Mouse (Mus musculus): ENCODE measurements around the gene Ptpn4. TPM values are rescaled to one million over a fixed set of nuclear protein-coding genes. Genes with fewer than 3 reads are reported as not detected.
A peak's percentile ranks its signal among the peaks of the same experiment; 100 is the strongest.

Ptpn4 gene
- total RNA-seq (2014; rRNA removed) (40.1 and 41.4 TPM in 2 replicates), polyA plus RNA-seq (2015; fragmentation: Nextera tagmentation; extraction: Ambion mirVana) (2.6 and 6.2 TPM in 2 replicates)

DNA sequence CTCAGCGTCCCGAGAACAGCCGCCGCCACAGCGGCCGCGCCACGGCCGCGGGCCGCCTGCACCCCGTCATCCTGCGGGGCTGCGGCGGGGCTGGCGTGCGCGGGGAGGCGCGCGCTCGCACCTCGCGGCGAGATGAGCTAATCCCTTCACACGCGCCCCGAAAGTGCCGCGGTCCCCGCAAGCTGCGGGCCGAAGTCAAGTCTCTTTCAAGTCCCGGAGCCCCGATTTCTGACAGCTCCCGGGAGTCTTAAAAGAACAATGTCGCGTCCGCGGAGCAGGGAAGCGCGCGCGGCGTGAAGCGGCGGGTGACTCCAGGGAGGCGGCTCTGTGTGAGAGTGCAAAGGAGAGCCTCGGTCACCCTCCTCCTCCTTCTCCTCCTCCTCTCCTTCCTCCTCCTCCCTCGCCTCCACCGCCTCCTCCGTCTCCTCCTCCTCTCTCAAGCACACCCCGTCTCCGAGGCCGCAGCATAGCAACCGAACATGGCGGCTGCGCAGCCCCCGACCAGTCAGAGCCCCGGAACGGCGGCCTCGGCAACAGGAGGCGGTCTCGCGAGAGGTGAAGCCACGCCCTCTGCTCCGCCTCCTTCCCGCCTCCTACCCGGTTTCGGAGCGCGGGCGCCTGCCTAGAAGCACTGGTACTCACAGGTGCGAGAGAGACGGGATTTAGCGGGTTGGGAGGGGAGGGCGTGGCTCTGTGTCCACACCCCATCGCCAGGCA, at the start of gene Ptpn4:
Gene Ptpn4, minus strand, starts transcription at position 579 of the 717 bp plus-strand sequence.
- ATAC-seq (peak; percentile 99), DNase-seq (peak; percentile 99)
- Histone ChIP-seq H3K27me3 (ENCODE audit: insufficient read depth, low read length) (no peaks in the 10 kb centered on the region), H3K9ac (peak within 1 kb of the TSS; percentile 85), H3K36me3 (ENCODE audit: insufficient read depth) (no peaks in the 10 kb centered on the region), H3K4me2 (ENCODE audit: low read depth) (peak within 1 kb of the TSS; percentile 53), H3K9me3 (ENCODE audit: low read length) (no peaks in the 10 kb centered on the region), H3K27ac (ENCODE audit: low read depth, low read length) (peak within 1 kb of the TSS; percentile 96), H3K4me1 (ENCODE audit: insufficient read depth) (peaks cover 10% of the 10 kb centered on the region; the same call in 1 of the 2 replicates), H3K4me3 (ENCODE audit: low read depth, low read length) (peak within 1 kb of the TSS; percentile 89)
- TF ChIP-seq CTCF (IDR thresholded peaks at IDR 0.05; ENCODE audit: low read depth), result no peak; the same call in 1 of the 2 replicates
- WGBS, result 3% methylated on average over 78 of the region's 79 CpGs

DNA sequence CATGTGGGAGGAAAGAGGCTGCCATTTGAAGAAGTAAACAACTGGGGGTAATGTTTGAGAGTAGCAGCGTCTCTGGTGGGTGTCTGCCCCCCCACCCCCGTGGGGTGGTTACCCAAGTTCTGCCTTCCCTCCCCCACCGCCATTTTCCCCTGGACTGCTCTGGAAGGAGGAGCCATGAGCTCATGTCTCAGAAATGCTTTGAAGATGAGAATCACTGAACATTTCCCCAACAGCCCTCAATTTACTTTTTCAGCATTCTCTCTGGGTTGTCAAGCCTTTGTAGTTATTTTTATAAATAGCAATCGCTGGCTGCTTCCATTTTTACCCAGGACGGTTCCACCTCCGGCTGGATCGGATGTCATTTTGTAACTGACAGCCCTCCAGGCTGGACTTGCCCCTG, 48.9 kb upstream of the Ptpn4 start:
- Histone ChIP-seq H3K27me3 (ENCODE audit: insufficient read depth, low read length) (no peaks in the 10 kb centered on the region), H3K36me3 (ENCODE audit: insufficient read depth) (no peaks in the 10 kb centered on the region), H3K27ac (ENCODE audit: low read depth, low read length) (no peak overlapping the region), H3K9me3 (ENCODE audit: low read length) (no peaks in the 10 kb centered on the region), H3K4me3 (ENCODE audit: low read depth, low read length) (no peak overlapping the region), H3K4me2 (ENCODE audit: low read depth) (no peak overlapping the region), H3K9ac (no peak overlapping the region), H3K4me1 (ENCODE audit: insufficient read depth) (peaks cover 6% of the 10 kb centered on the region; the same call in 1 of the 2 replicates)
- WGBS, result 41% methylated on average over 7 of the region's 7 CpGs
- ATAC-seq (no peak), DNase-seq (no peak)
- TF ChIP-seq CTCF (IDR thresholded peaks at IDR 0.05; ENCODE audit: low read depth), result no peak

DNA sequence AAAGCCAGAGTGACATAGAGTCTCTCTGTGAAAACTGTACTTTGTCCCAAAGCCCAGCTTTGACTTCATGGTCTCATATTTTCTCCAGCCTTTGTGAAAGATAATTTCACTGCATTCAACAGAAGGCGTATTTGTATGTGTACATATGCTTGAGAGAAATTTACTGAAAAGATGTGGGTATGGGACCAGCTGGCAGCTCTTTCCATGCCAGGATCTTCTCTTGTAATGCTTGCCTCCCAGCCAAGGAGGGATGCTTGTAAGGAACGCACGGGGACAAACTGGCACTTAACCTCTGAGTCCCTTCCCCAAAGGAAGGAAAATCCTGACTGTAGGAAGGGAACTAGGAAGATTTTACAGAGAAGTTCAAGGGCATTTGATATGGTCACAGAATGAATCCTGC, 46.9 kb upstream of the Ptpn4 start:
- DNase-seq (peak; percentile 88), ATAC-seq (peak; percentile 87)

DNA sequence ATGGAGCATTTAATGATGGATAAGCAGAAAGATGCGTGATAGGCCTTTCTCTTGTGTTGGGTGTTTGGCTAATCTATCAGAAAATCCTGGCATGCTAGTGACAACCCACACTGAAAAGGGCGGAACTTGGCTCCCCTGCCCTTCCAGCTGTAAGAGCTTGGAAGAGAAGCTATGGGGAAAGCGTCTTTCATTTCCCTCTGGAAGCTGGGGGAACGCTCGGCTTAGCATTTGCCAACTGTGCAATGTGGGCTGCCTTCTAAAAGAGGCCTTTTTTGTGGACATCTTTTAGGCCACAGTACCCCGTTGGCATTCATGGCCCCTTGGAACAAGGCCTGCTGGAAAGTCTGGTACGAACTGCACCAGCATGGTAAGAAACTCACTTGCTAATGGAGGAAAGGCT, 41.5 kb upstream of the Ptpn4 start:
- H3K36me3 ChIP-seq (ENCODE audit: insufficient read depth), result no peaks in the 10 kb centered on the region
- no peak overlapping the region for H3K4me2 ChIP-seq (ENCODE audit: low read depth)
- 0 out of 2 replicates have a peak, but pooled peaks cover 3% of the 10 kb centered on the region for H3K4me1 ChIP-seq (ENCODE audit: insufficient read depth)
- peak; percentile 89 for ATAC-seq
- no peak for TF ChIP-seq CTCF (IDR thresholded peaks at IDR 0.05; ENCODE audit: low read depth)
- 31% methylated on average over 7 of the region's 7 CpGs for WGBS
- peak; percentile 83 for DNase-seq
- peak overlapping the region; percentile 66 for H3K27ac ChIP-seq (ENCODE audit: low read depth, low read length)
- H3K9me3 ChIP-seq (ENCODE audit: low read length), result no peaks in the 10 kb centered on the region
- H3K27me3 ChIP-seq (ENCODE audit: insufficient read depth, low read length), result no peaks in the 10 kb centered on the region
- H3K4me3 ChIP-seq (ENCODE audit: low read depth, low read length), result no peak overlapping the region
- no peak overlapping the region for H3K9ac ChIP-seq

More for the DNA sequence above, 46.9 kb upstream of the Ptpn4 start:
- no peaks in the 10 kb centered on the region for H3K36me3 ChIP-seq (ENCODE audit: insufficient read depth)
- 0 out of 2 replicates have a peak overlapping the region, but pooled peaks have one; percentile 29 for H3K27ac ChIP-seq (ENCODE audit: low read depth, low read length)
- H3K9me3 ChIP-seq (ENCODE audit: low read length), result no peaks in the 10 kb centered on the region
- no peak overlapping the region for H3K4me2 ChIP-seq (ENCODE audit: low read depth)
- no peaks in the 10 kb centered on the region for H3K27me3 ChIP-seq (ENCODE audit: insufficient read depth, low read length)
- no peak overlapping the region for H3K4me3 ChIP-seq (ENCODE audit: low read depth, low read length)
- H3K4me1 ChIP-seq (ENCODE audit: insufficient read depth), result peaks cover 6% of the 10 kb centered on the region; the same call in 1 of the 2 replicates
- 62% methylated on average over 3 of the region's 3 CpGs for WGBS
- H3K9ac ChIP-seq, result no peak overlapping the region
- no peak for TF ChIP-seq CTCF (IDR thresholded peaks at IDR 0.05; ENCODE audit: low read depth)

DNA sequence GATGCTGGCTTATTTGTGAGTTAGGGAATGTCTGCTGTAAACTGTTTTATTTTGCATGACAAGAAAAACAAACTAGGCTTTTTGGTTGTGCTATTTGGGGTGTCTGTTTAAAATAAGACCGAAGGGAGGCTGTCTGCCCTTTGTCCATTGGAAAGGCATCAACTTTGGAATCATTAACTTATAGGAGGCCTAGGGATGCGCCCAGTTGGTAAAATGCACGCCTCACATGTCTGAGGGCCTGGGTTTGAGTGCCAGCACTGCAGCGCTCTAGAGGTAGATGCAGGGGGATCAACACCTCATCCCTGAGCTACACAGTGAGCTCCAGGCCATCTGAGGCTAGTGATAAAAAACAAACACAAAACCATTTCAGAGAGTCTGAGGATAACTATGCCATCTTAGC, 40.1 kb upstream of the Ptpn4 start:
- H3K4me2 ChIP-seq (ENCODE audit: low read depth), result no peak overlapping the region
- H3K9ac ChIP-seq, result no peak overlapping the region
- H3K4me3 ChIP-seq (ENCODE audit: low read depth, low read length), result no peak overlapping the region
- H3K9me3 ChIP-seq (ENCODE audit: low read length), result no peaks in the 10 kb centered on the region
- DNase-seq, result no peak
- TF ChIP-seq CTCF (IDR thresholded peaks at IDR 0.05; ENCODE audit: low read depth), result no peak
- H3K4me1 ChIP-seq (ENCODE audit: insufficient read depth), result 0 out of 2 replicates have a peak, but pooled peaks cover 3% of the 10 kb centered on the region
- no peak for ATAC-seq
- 90% methylated on average over 4 of the region's 4 CpGs for WGBS
- H3K27ac ChIP-seq (ENCODE audit: low read depth, low read length), result no peak overlapping the region
- H3K36me3 ChIP-seq (ENCODE audit: insufficient read depth), result no peaks in the 10 kb centered on the region
- no peaks in the 10 kb centered on the region for H3K27me3 ChIP-seq (ENCODE audit: insufficient read depth, low read length)

DNA sequence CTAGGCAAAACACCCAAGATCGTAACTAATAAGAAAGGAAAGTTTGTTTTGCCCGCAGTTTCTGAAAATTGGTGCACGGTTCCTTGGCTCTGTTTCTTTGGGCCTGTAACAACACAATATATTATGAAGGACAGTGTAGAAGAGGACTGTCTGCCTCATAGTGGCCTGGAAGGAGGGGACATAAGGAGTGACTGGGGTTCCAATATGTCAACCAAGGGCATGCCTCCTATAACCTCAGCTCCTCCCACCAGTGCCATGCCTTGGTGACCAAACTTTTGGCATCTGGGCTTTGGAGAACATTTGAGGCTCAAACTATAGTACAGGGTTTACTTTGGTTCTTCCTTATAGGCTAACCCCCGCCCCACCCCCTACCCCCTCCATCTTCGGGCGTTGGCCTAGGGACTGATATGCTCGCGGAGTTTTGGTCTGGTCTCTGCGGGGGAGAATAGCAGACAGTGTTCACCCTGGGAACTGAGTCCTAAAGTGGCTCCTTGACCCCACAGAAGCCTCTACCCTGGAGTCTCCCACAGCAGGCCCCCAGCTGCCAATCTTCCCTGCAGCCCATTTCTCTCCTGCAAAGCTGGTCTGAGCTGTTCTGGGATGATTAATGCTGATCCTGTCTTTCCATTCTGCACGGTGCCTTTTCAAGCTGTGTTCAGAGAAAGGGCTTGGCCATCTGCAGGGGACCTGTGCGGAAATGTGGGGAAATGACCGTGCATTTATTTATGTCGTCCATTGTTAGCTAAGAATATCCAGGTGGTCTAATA, 31.2 kb upstream of the Ptpn4 start:
- ATAC-seq, result 0 out of 2 replicates have a peak, but pooled peaks have one; percentile 10
- TF ChIP-seq CTCF (IDR thresholded peaks at IDR 0.05; ENCODE audit: low read depth), result no peak
- no peaks in the 10 kb centered on the region for H3K36me3 ChIP-seq (ENCODE audit: insufficient read depth)
- H3K9me3 ChIP-seq (ENCODE audit: low read length), result no peaks in the 10 kb centered on the region
- no peaks in the 10 kb centered on the region for H3K27me3 ChIP-seq (ENCODE audit: insufficient read depth, low read length)
- H3K9ac ChIP-seq, result no peak overlapping the region
- no peak overlapping the region for H3K27ac ChIP-seq (ENCODE audit: low read depth, low read length)
- WGBS, result 53% methylated on average over 13 of the region's 13 CpGs
- DNase-seq, result no peak
- no peak overlapping the region for H3K4me3 ChIP-seq (ENCODE audit: low read depth, low read length)
- no peaks in the 10 kb centered on the region for H3K4me1 ChIP-seq (ENCODE audit: insufficient read depth)
- H3K4me2 ChIP-seq (ENCODE audit: low read depth), result no peak overlapping the region

DNA sequence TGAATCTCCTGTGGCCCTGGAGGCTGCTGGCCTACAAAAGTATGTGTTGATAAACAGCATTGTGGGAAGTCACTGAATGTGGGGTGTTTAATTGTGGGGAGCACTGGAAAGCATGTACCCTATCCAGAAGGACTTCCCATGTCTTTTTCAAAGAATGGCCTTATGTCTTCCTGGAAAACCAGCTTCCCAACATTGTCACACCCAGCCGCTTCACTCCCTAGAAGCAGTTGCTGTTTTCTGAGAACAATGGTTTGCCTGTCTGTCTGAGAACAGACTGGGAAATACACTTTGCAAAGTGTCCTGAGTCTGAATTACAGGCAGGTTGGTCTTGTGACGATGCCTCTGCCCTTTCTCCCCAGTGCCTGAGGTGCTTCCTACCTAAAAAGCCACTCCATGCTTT, 29.9 kb upstream of the Ptpn4 start:
- Histone ChIP-seq H3K36me3 (ENCODE audit: insufficient read depth) (no peaks in the 10 kb centered on the region), H3K27ac (ENCODE audit: low read depth, low read length) (no peak overlapping the region), H3K4me1 (ENCODE audit: insufficient read depth) (no peaks in the 10 kb centered on the region), H3K27me3 (ENCODE audit: insufficient read depth, low read length) (no peaks in the 10 kb centered on the region), H3K9me3 (ENCODE audit: low read length) (no peaks in the 10 kb centered on the region), H3K4me2 (ENCODE audit: low read depth) (no peak overlapping the region), H3K4me3 (ENCODE audit: low read depth, low read length) (no peak overlapping the region), H3K9ac (no peak overlapping the region)
- ATAC-seq (no peak), DNase-seq (no peak)
- WGBS, result 45% methylated on average over 2 of the region's 2 CpGs
- TF ChIP-seq CTCF (IDR thresholded peaks at IDR 0.05; ENCODE audit: low read depth), result no peak

Data from forebrain, postnatal 0 days (tissue).